11 mouse cellular contexts compared by ENCODE assay signal in the genomic region with DNA sequence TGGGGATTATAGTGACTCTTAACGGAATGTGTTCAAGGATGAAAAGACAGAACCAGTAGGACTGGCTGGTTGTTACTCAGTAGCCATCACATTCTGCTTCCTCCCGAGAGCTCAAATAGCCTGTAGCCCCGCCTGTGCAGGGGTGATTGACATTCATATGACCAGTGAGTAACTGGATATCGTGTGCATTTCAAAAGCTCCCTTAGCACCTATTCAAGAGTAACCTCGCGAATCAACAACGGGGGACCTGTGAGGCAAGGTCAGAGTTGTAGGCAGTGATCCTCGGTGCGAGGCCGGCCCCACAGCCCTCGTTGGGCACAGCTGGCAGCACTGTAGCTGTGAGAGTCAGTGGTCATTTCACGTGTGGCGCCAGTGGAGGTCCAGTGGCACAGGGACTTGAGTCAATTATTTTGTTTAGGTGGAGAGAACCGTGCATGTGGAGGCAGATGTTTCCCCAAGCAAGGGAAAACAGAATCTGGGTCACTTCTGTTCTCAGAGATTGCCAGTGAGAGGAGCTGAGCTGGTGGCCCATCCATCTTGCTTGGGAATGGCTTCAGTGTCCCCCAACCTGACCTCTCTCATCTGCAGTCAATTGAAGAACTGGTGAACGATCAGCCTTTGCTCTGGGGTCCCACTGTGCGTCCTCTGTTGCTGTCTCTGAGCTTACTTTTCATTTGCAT. TPM values are rescaled to one million over a fixed set of nuclear protein-coding genes. Genes with fewer than 3 reads are reported as not detected.
A peak's percentile ranks its signal among the peaks of the same experiment; 100 is the strongest.
DNase-seq lines count a peak whose midpoint lies in the region; ATAC-seq and TF ChIP-seq lines count a peak whose summit lies in the region.
"Had no signal": no experiment of that assay in that cellular context is flagged by ENCODE, and none has a peak within 500 bp of the region (broad histone marks: within the 10 kb centered on the region; RNA-seq: fewer than 3 reads in every experiment).

No protein-coding gene starts in this region.

- H3K27me3 ChIP-seq in intestine, embryonic 15.5 days (replicated peaks): no peaks in the 10 kb centered on the region
- no peaks in the 10 kb centered on the region for H3K27me3 ChIP-seq in intestine, embryonic 16.5 days (replicated peaks; ENCODE audit: control insufficient read depth, insufficient read depth, low read length)
- H3K27me3 ChIP-seq in liver, embryonic 14.5 days (ENCODE audit: control insufficient read depth, insufficient read depth, low read length): no peaks in the 10 kb centered on the region
- no peaks in the 10 kb centered on the region for H3K27me3 ChIP-seq in midbrain, embryonic 16.5 days (ENCODE audit: control insufficient read depth, insufficient read depth, low read depth, low read length)

- H3K36me3 ChIP-seq in intestine, embryonic 15.5 days: no peaks in the 10 kb centered on the region
- no peaks in the 10 kb centered on the region for H3K36me3 ChIP-seq in intestine, embryonic 16.5 days (ENCODE audit: control insufficient read depth, insufficient read depth, low read length)
- no peaks in the 10 kb centered on the region for H3K36me3 ChIP-seq in liver, embryonic 14.5 days (replicated peaks; ENCODE audit: control insufficient read depth, insufficient read depth, low read depth)
- H3K36me3 ChIP-seq in midbrain, embryonic 16.5 days (ENCODE audit: control insufficient read depth, insufficient read depth, low read length): no peaks in the 10 kb centered on the region
- H3K36me3 ChIP-seq: forebrain, embryonic 12.5 days; heart, embryonic 13.5 days had no signal

- 55% methylated on average over 16 of the region's 16 CpGs for WGBS in intestine, embryonic 15.5 days
- WGBS in intestine, embryonic 16.5 days: 65% methylated on average over 16 of the region's 16 CpGs
- 50% methylated on average over 16 of the region's 16 CpGs for WGBS in liver, embryonic 14.5 days (ENCODE audit: insufficient replicate concordance)
- 58% methylated on average over 16 of the region's 16 CpGs for WGBS in midbrain, embryonic 16.5 days

- no peak for ATAC-seq in intestine, embryonic 15.5 days
- no peak for ATAC-seq in intestine, embryonic 16.5 days
- no peak for ATAC-seq in liver, embryonic 14.5 days (ENCODE audit: insufficient read depth)
- no peak for ATAC-seq in midbrain, embryonic 16.5 days

- no peak overlapping the region for H3K4me3 ChIP-seq in intestine, embryonic 15.5 days (replicated peaks)
- H3K4me3 ChIP-seq in intestine, embryonic 16.5 days (ENCODE audit: low read length): no peak overlapping the region
- H3K4me3 ChIP-seq in liver, embryonic 14.5 days (ENCODE audit: insufficient read depth in 1 of 2, low read depth in 2 of 2, low read length in 2 of 2): no peak overlapping the region
- no peak overlapping the region for H3K4me3 ChIP-seq in midbrain, embryonic 16.5 days (ENCODE audit: low read depth, low read length)
- H3K4me3 ChIP-seq: forebrain, embryonic 12.5 days; heart, embryonic 13.5 days had no signal

- peaks cover 9% of the 10 kb centered on the region; the same call in 1 of the 2 replicates for H3K4me1 ChIP-seq in intestine, embryonic 15.5 days (replicated peaks)
- H3K4me1 ChIP-seq in intestine, embryonic 16.5 days (ENCODE audit: control insufficient read depth, insufficient read depth, low read length): no peaks in the 10 kb centered on the region
- peaks cover 30 to 47% of the 10 kb centered on the region in 2 experiments for H3K4me1 ChIP-seq in liver, embryonic 14.5 days (replicated peaks; ENCODE audit: control insufficient read depth in 2 of 2, insufficient read depth in 2 of 2, low read length in 1 of 2)
- H3K4me1 ChIP-seq in midbrain, embryonic 16.5 days (ENCODE audit: control insufficient read depth, insufficient read depth, low read length): peaks cover 2% of the 10 kb centered on the region; the same call in 1 of the 2 replicates

- no peak overlapping the region for H3K4me2 ChIP-seq in intestine, embryonic 15.5 days (replicated peaks)
- H3K4me2 ChIP-seq in intestine, embryonic 16.5 days (ENCODE audit: low read depth, low read length): no peak overlapping the region
- peak overlapping the region; percentile 75 for H3K4me2 ChIP-seq in liver, embryonic 14.5 days (ENCODE audit: low read depth)
- no peak overlapping the region for H3K4me2 ChIP-seq in midbrain, embryonic 16.5 days (ENCODE audit: low read length)
- H3K4me2 ChIP-seq: forebrain, embryonic 12.5 days had no signal

- no peak for TF ChIP-seq EP300 in liver, embryonic 14.5 days (IDR thresholded peaks at IDR 0.05; ENCODE audit: low read depth)

- no peak overlapping the region for H3K9ac ChIP-seq in intestine, embryonic 15.5 days
- no peak overlapping the region for H3K9ac ChIP-seq in intestine, embryonic 16.5 days (ENCODE audit: low read depth, low read length)
- no peak overlapping the region; the same call in 1 of the 2 replicates for H3K9ac ChIP-seq in liver, embryonic 14.5 days (replicated peaks)
- H3K9ac ChIP-seq in midbrain, embryonic 16.5 days (ENCODE audit: low read depth, low read length): no peak overlapping the region
- H3K9ac ChIP-seq: forebrain, embryonic 12.5 days; heart, embryonic 13.5 days had no signal

- 0 out of 2 replicates have a peak overlapping the region, but pooled peaks have one; percentile 32 for H3K27ac ChIP-seq in intestine, embryonic 15.5 days
- H3K27ac ChIP-seq in intestine, embryonic 16.5 days (ENCODE audit: low read length): no peak overlapping the region
- H3K27ac ChIP-seq in liver, embryonic 14.5 days: peak overlapping the region; percentile 10; the same call in 1 of the 2 replicates
- H3K27ac ChIP-seq in midbrain, embryonic 16.5 days (ENCODE audit: low read length): no peak overlapping the region
- H3K27ac ChIP-seq: forebrain, embryonic 12.5 days had no signal

- H3K9me3 ChIP-seq in intestine, embryonic 15.5 days: no peaks in the 10 kb centered on the region
- H3K9me3 ChIP-seq in intestine, embryonic 16.5 days (ENCODE audit: control insufficient read depth, low read length): no peaks in the 10 kb centered on the region
- no peaks in the 10 kb centered on the region for H3K9me3 ChIP-seq in liver, embryonic 14.5 days (ENCODE audit: control insufficient read depth, low read length)
- H3K9me3 ChIP-seq in midbrain, embryonic 16.5 days (replicated peaks; ENCODE audit: control insufficient read depth, low read length, poor library complexity, severe bottlenecking): no peaks in the 10 kb centered on the region
- H3K9me3 ChIP-seq: heart, embryonic 13.5 days had no signal

- peak; percentile 70 for DNase-seq in 416B (ENCODE audit: low read depth)
- peak; percentile 60 for DNase-seq in R1 (ENCODE audit: low read depth, low spot score)
- DNase-seq in liver, embryonic 14.5 days (ENCODE audit: low read depth in 3 of 3, low spot score in 3 of 3): peak in 2 of 3 experiments; percentile 23 to 25
- no peak for DNase-seq in right cerebral cortex, adult 2 months (ENCODE audit: low spot score in 2 of 2)
- DNase-seq in cerebellum, adult 18-20 months: no peak
- DNase-seq: lung, adult 2 months had no signal

- no peak for TF ChIP-seq CTCF in liver, embryonic 14.5 days (IDR thresholded peaks at IDR 0.05; ENCODE audit: low read depth)

RNA-seq across cellular contexts. Expression of a gene that starts 41.1 kb away (rescaled TPM):
- 3.3 and 3.7 TPM in 2 replicates for polyA plus RNA-seq in intestine, embryonic 15.5 days (2015; fragmentation: Nextera tagmentation; extraction: Ambion mirVana)
- 3.7 and 4.0 TPM in 2 replicates for polyA plus RNA-seq in intestine, embryonic 16.5 days (2015; fragmentation: Nextera tagmentation; extraction: Ambion mirVana)
- polyA plus RNA-seq in liver, embryonic 14.5 days (2012; rRNA removed): 0.70 and 1.4 TPM in 2 replicates
- 2.0 and 2.4 TPM in 2 replicates for polyA plus RNA-seq in liver, embryonic 14.5 days (2014; fragmentation: Nextera tagmentation; extraction: Ambion mirVana)
- polyA plus RNA-seq in midbrain, embryonic 16.5 days (2015; fragmentation: Nextera tagmentation; extraction: Ambion mirVana): 0.53 and 0.73 TPM in 2 replicates

RNA-seq across cellular contexts. Expression of a gene that starts 50.8 kb away (rescaled TPM):
- 0.24 TPM in 1 of 2 replicates, not detected in the other for polyA plus RNA-seq in intestine, embryonic 15.5 days (2015; fragmentation: Nextera tagmentation; extraction: Ambion mirVana)
- polyA plus RNA-seq in intestine, embryonic 16.5 days (2015; fragmentation: Nextera tagmentation; extraction: Ambion mirVana): not detected in 2 replicates
- polyA plus RNA-seq in liver, embryonic 14.5 days (2012; rRNA removed): 0.04 TPM in 1 of 2 replicates, not detected in the other
- polyA plus RNA-seq in liver, embryonic 14.5 days (2014; fragmentation: Nextera tagmentation; extraction: Ambion mirVana): not detected in 2 replicates
- not detected in 2 replicates for polyA plus RNA-seq in midbrain, embryonic 16.5 days (2015; fragmentation: Nextera tagmentation; extraction: Ambion mirVana)
- polyA plus RNA-seq: forebrain, embryonic 12.5 days; heart, embryonic 13.5 days; lung, adult 2 months had no signal

Comparison
In these comparisons a context has a peak if more than half of its experiments do, and no peak if none do; other contexts are left out.
1. H3K27ac ChIP-seq: peak in intestine, embryonic 15.5 days (single experiment) and liver, embryonic 14.5 days (single experiment); none in intestine, embryonic 16.5 days (single experiment) and midbrain, embryonic 16.5 days (single experiment).
2. DNase-seq: peak in 416B (single experiment), R1 (single experiment) and liver, embryonic 14.5 days (2 of 3); none in right cerebral cortex, adult 2 months (0 of 2) and cerebellum, adult 18-20 months (0 of 2).